Mouse (Mus musculus) brain, embryonic 14.5 days (tissue): ENCODE results near the gene Pex1.

Experiments
- CTCF ChIP-seq: fragments of 200-500 bp; IDR thresholded peaks from 2 replicates; pipeline ENCODE4 v1.5.1; 2012; ENCODE audit warnings: inconsistent platforms, mild to moderate bottlenecking, moderate library complexity, borderline replicate concordance; ENCODE audit not compliant: insufficient read depth, insufficient read length; ENCODE audit errors: extremely low read depth
- POLR2A ChIP-seq: fragments of 200-500 bp; IDR thresholded peaks from 2 replicates; pipeline ENCODE4 v1.6.1; 2012; ENCODE audit warnings: mild to moderate bottlenecking, inconsistent platforms, borderline replicate concordance; ENCODE audit not compliant: poor library complexity, insufficient read depth, insufficient read length, severe bottlenecking; ENCODE audit errors: extremely low read depth

- TF ChIP-seq CTCF (no peak), POLR2A (no peak)
Measured at GRCm38 (mm10) chr5:3657085-3657484, 61.2 kb downstream of the Pex1 start, which contains the start of gene Gatad1.
